Mouse (Mus musculus) hindbrain, embryonic 10.5 days (tissue): ENCODE results near the gene Fxyd4. TPM values are rescaled to one million over a fixed set of nuclear protein-coding genes. Genes with fewer than 3 reads are reported as not detected.

Experiments
- DNase-seq: peaks from one replicate; pipeline ENCODE4 v3.0.0-alpha.2; 2017; ENCODE audit warnings: low spot score
- H3K27ac ChIP-seq: fragments of 300-500 bp; sonication (generic); 2 replicates; pipeline ENCODE4 v1.5.1; 2016; ENCODE audit warnings: mild to moderate bottlenecking, moderate library complexity
- H3K27me3 ChIP-seq: fragments of 300-500 bp; sonication (generic); 2 replicates; pipeline ENCODE4 v1.6.1; 2016; ENCODE audit warnings: mild to moderate bottlenecking; ENCODE audit not compliant: poor library complexity, insufficient read depth, severe bottlenecking
- H3K36me3 ChIP-seq: fragments of 300-500 bp; sonication (generic); 2 replicates; pipeline ENCODE4 v1.6.1; 2016; ENCODE audit warnings: mild to moderate bottlenecking, moderate library complexity
- H3K4me1 ChIP-seq: fragments of 300-500 bp; sonication (generic); replicated peaks from 2 replicates; pipeline ENCODE4 v1.6.1; 2016; ENCODE audit warnings: mild to moderate bottlenecking
- H3K4me3 ChIP-seq: fragments of 300-500 bp; sonication (generic); 2 replicates; pipeline ENCODE4 v1.5.1; 2016; ENCODE audit warnings: mild to moderate bottlenecking, moderate library complexity
- H3K9me3 ChIP-seq: fragments of 300-500 bp; sonication (generic); 2 replicates; pipeline ENCODE4 v1.6.1; 2016; ENCODE audit warnings: mild to moderate bottlenecking, moderate library complexity
- WGBS: fragments of 180-500 bp; shearing (Covaris S2); methylation state at CpG from one replicate; pipeline ENCODE4 v1.1.7; 2016; 5-methylcytosine and 5-hydroxymethylcytosine counted together
- polyA plus RNA-seq: library from polyadenylated mRNA; unstranded; fragments of >200 nt; fragmentation: Nextera tagmentation; extraction: Ambion mirVana; gene quantifications from 2 replicates; pipeline ENCODE4 v1.2.1, GENCODE M21; 2016

Gene Fxyd4
- polyA plus RNA-seq, 1 experiment from 2014 or later: 2.1 TPM

DNA sequence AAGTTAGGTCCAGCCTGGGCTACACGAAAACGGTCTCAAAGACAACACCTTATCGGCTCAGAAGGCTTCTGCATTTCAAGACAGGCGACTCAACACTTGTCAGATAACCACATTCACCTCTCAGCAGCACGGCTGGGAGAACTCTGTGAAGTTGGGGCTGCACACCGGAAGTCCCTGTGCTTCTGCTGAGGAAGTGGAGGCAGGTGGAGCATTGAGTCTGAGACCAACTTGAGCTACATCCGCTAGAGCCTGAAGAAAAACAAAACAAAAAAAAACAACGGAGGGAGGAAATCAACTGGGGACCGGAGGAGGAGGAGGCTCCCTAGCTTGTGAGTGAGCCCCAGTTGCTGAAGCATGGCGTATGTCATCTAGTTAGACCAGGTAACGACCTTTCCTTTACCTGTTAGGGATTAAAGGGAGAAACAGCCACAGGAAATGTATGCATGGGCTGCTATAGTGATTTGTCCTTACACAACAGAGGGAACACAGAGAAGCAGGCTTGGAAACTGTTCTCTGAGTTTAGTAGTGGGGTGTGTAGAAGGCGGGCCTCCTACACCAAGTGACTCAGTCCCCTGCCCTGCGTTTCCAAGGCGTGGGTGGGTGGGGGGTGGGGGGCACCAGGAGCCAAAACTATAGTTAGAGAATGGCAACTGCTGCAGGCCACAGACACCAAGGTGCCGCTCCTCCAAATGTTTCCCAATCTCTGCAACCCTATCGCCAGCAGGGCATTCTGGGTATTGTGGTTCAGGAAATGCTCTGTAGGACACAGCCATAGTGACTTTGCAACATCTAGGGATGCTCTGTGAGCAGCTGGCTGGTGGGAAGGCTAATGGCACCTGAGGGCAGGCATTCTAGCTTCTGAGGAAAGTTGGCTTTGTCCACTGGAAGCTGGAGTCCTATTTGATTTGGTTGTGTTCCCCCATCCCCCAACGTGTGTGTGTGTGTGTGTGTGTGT, 37.1 kb downstream of the Fxyd4 start, which contains the start of gene Hnrnpf:
Gene Hnrnpf, plus strand, starts transcription at position 199 of the 955 bp plus-strand sequence.
- Histone ChIP-seq H3K27me3 (no peaks in the 10 kb centered on the region), H3K27ac (no peak within 1 kb of the TSS), H3K9me3 (no peaks in the 10 kb centered on the region), H3K4me1 (peaks cover 3% of the 10 kb centered on the region), H3K36me3 (no peaks in the 10 kb centered on the region), H3K4me3 (no peak within 1 kb of the TSS)
- DNase-seq: no peak
- WGBS: 81% methylated on average over 17 of the region's 17 CpGs

GRCm38 (mm10) chr6:117897800-117898199, 39.7 kb downstream of the Fxyd4 start:
- 90% methylated on average over 5 of the region's 5 CpGs for WGBS
- H3K36me3 ChIP-seq: no peaks in the 10 kb centered on the region
- H3K9me3 ChIP-seq: no peaks in the 10 kb centered on the region
- no peak overlapping the region for H3K4me3 ChIP-seq
- no peaks in the 10 kb centered on the region for H3K4me1 ChIP-seq
- H3K27ac ChIP-seq: no peak overlapping the region
- DNase-seq: no peak
- H3K27me3 ChIP-seq: no peaks in the 10 kb centered on the region

DNA sequence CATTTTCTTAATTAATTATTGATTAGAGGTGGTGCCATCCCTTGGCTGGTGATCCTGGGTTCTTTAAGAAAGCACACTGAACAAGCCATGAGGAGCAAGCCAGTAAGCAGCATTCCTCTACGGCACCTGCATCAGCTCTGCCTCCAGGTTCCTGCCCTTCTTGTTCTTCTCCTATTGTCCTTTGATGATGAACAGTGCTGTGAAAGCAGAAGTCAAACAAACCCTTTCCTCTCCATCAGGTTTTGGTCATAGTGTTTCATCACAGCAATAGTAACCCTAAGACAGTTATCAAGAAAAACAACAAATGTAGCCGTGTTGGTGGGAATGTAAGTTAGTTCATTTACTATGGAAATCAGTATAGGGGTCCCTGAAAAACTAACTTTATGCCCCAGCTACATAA, 44.1 kb downstream of the Fxyd4 start:
- Histone ChIP-seq H3K27me3 (no peaks in the 10 kb centered on the region), H3K4me3 (no peak overlapping the region), H3K27ac (no peak overlapping the region), H3K36me3 (no peaks in the 10 kb centered on the region), H3K4me1 (0 out of 2 replicates have a peak, but pooled peaks cover 5% of the 10 kb centered on the region), H3K9me3 (no peaks in the 10 kb centered on the region)
- DNase-seq: no peak
- 94% methylated on average over 2 of the region's 2 CpGs for WGBS

DNA sequence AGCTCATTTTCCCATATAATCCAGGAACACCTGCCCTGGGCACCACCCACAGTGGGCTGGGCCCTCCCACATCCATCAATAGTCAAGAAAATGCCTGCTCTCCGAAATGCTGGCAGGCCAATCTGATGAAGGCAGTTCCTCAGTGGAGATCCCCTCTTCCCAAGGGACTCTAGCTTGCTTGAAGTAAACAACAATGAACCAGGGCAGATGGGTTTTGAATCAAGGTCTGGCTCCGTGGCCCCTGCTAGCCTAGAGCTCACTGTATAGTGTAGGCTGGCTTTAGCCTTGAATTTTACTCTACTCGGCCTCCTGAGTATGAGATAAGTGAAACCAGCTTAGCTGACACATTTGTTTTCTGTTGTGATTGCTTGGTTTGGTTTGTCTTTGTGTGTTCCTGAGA, 45.1 kb downstream of the Fxyd4 start:
- H3K27ac ChIP-seq: no peak overlapping the region
- DNase-seq: no peak
- no peaks in the 10 kb centered on the region for H3K9me3 ChIP-seq
- no peaks in the 10 kb centered on the region for H3K27me3 ChIP-seq
- H3K4me1 ChIP-seq: 0 out of 2 replicates have a peak, but pooled peaks cover 5% of the 10 kb centered on the region
- no peaks in the 10 kb centered on the region for H3K36me3 ChIP-seq
- 65% methylated on average over 3 of the region's 3 CpGs for WGBS
- H3K4me3 ChIP-seq: no peak overlapping the region

DNA sequence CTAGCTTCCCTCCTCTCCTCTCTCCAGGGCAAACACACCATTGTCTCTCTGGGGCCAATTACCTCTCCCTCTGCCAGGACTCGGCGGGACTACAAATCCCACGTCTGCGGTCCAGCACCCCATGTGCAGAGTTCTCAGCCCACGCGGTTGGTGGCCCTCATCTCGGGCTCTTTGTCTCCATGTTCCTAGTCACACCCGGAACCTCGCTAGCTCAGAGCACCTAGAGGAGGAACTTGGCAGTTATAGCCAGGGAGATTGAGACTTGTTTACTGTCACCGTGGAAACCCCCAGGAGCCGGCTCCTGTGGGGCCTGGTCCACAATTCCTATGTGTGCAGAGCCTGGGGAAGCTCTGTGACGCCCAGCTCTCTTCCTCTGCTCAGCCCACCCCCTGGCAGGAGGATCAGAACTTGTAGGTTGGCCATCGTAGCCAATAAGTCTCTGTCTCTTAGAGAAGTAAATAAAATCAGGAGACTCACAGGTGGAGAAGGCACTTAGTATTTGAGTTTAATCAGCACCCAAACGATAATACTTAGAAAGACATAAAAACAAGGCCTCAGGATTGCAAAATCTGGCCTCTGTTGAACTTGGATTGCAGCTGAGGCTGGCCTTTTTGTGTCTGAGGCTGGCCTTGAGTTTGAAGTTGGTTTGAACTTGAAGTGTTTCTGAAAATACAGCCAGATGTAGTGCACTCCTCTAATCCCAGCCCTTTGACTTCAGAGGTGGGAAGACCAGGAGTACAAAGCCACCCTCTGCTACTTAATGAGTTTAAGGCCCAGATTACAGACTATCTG, 45.9 kb downstream of the Fxyd4 start:
- Histone ChIP-seq H3K27ac (no peak overlapping the region), H3K27me3 (no peaks in the 10 kb centered on the region), H3K36me3 (no peaks in the 10 kb centered on the region), H3K9me3 (no peaks in the 10 kb centered on the region), H3K4me3 (no peak overlapping the region), H3K4me1 (0 out of 2 replicates have a peak, but pooled peaks cover 5% of the 10 kb centered on the region)
- no peak for DNase-seq
- 67% methylated on average over 14 of the region's 14 CpGs for WGBS

GRCm38 (mm10) chr6:117890257-117890656, 47.2 kb downstream of the Fxyd4 start:
- 85% methylated on average over 6 of the region's 6 CpGs for WGBS
- H3K36me3 ChIP-seq: no peaks in the 10 kb centered on the region
- H3K4me3 ChIP-seq: no peak overlapping the region
- H3K9me3 ChIP-seq: no peaks in the 10 kb centered on the region
- no peak overlapping the region for H3K27ac ChIP-seq
- H3K27me3 ChIP-seq: no peaks in the 10 kb centered on the region
- 0 out of 2 replicates have a peak, but pooled peaks cover 5% of the 10 kb centered on the region for H3K4me1 ChIP-seq
- no peak for DNase-seq

DNA sequence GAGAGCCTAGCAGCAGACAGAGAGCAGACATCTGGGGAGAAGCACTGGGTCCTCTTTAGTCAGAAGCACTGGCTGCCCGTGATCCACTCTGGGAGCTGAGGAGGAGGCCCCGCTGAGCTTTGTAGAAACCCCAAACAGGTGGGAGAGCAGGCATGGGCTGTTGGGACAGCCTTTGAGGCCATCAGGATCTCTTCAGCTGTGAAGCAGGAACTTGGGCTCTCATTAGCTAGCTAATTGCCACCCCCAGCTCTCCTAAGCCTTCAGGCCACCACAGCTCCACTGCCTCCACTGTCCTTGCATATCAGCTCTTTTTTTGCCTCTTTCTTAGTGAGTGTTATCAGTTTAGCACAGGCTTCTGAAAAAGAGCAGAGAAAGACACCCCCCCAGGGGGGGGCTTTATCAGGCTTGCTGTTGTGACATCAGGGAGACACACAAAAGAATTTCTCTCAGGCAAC, 48.8 kb downstream of the Fxyd4 start:
- no peak overlapping the region for H3K4me3 ChIP-seq
- no peaks in the 10 kb centered on the region for H3K27me3 ChIP-seq
- WGBS: 57% methylated on average over 2 of the region's 2 CpGs
- H3K4me1 ChIP-seq: 0 out of 2 replicates have a peak, but pooled peaks cover 5% of the 10 kb centered on the region
- no peaks in the 10 kb centered on the region for H3K36me3 ChIP-seq
- DNase-seq: no peak
- H3K9me3 ChIP-seq: no peaks in the 10 kb centered on the region
- peak overlapping the region; percentile 68 for H3K27ac ChIP-seq

- WGBS: 55% methylated on average over 1 of the region's 1 CpGs
- no peaks in the 10 kb centered on the region for H3K27me3 ChIP-seq
- H3K4me1 ChIP-seq: 0 out of 2 replicates have a peak, but pooled peaks cover 5% of the 10 kb centered on the region
- 0 out of 2 replicates have a peak overlapping the region, but pooled peaks have one; percentile 30 for H3K27ac ChIP-seq
- H3K9me3 ChIP-seq: no peaks in the 10 kb centered on the region
- DNase-seq: no peak
- H3K36me3 ChIP-seq: no peaks in the 10 kb centered on the region
- no peak overlapping the region for H3K4me3 ChIP-seq
Measured at GRCm38 (mm10) chr6:117888032-117888431, 49.5 kb downstream of the Fxyd4 start.

GRCm38 (mm10) chr6:117885943-117886342, 51.5 kb downstream of the Fxyd4 start:
- WGBS: 86% methylated on average over 2 of the region's 2 CpGs
- Histone ChIP-seq H3K27ac (no peak overlapping the region), H3K4me1 (peaks cover 4% of the 10 kb centered on the region), H3K4me3 (no peak overlapping the region), H3K9me3 (no peaks in the 10 kb centered on the region), H3K36me3 (no peaks in the 10 kb centered on the region), H3K27me3 (no peaks in the 10 kb centered on the region)
- DNase-seq: no peak

Other genes starting within 250 kb of the Fxyd4 start
- gene Zfp637, start 96.5 kb downstream of the Fxyd4 start, polyA plus RNA-seq: 90.8 and 118 TPM in 2 replicates
- gene Zfp239, start 75.6 kb downstream of the Fxyd4 start, polyA plus RNA-seq: 9.9 and 12.9 TPM in 2 replicates
- gene Hnrnpf, start 37.4 kb downstream of the Fxyd4 start, polyA plus RNA-seq: 559 and 788 TPM in 2 replicates
- 0.06 TPM in 1 of 2 replicates, not detected in the other for gene Rasgef1a, start 73.7 kb upstream of the Fxyd4 start, polyA plus RNA-seq
- 5.3 TPM in 2 replicates for gene Csgalnact2, start 201.4 kb upstream of the Fxyd4 start, polyA plus RNA-seq